Mouse (Mus musculus) olfactory bulb, adult 2 months (tissue): ENCODE results near the gene Gja3.

Experiments
- CTCF ChIP-seq: fragments of 200-500 bp; IDR thresholded peaks from 2 replicates; pipeline ENCODE4 v1.5.1; 2012; ENCODE audit warnings: low read depth, mild to moderate bottlenecking, low read length, moderate library complexity; ENCODE audit not compliant: insufficient read depth
- POLR2A ChIP-seq: fragments of 200-500 bp; IDR thresholded peaks from 2 replicates; pipeline ENCODE4 v1.6.1; 2012; ENCODE audit warnings: mild to moderate bottlenecking, low read depth, low read length, moderate library complexity; ENCODE audit not compliant: insufficient read depth

DNA sequence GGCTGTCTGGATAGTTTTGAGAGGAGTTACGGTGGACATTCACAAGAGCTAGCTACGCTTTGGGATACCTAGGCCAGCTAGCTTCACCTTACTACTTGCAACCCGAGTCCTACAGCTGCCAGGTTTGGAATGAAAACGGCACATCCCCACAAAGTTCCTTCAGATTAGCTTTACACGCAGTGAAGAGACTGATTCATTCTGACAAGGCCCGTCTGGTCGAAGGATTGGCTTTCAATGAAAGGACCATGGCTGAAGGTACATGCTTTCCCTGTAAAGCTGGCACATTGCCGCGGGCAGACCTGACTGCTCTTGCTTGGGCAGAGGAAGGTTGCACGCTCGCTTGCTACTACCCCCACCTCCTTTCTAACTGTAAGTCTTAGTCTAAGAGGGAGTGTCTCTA is 47.8 kb upstream of the Gja3 start:
- TF ChIP-seq CTCF: no peak
- no peak for TF ChIP-seq POLR2A
